Mouse (Mus musculus) limb, embryonic 12.5 days (tissue): ENCODE results near the gene Slc29a1. TPM values are rescaled to one million over a fixed set of nuclear protein-coding genes. Genes with fewer than 3 reads are reported as not detected.

Experiments
- ATAC-seq: fragments of 200-750 bp; cut with Nextera tagmentation; 2 replicates; pipeline ENCODE4 v1.8.0; 2017; ENCODE audit warnings: low read depth, moderate TSS enrichment; ENCODE audit not compliant: insufficient number of reproducible peaks, insufficient read depth, low FRiP score, low TSS enrichment
- H3K27ac ChIP-seq: fragments of 300-500 bp; sonication (generic); 2 replicates; pipeline ENCODE4 v1.5.1; 2016; ENCODE audit warnings: mild to moderate bottlenecking, moderate library complexity
- H3K27me3 ChIP-seq: fragments of 300-500 bp; sonication (generic); 2 replicates; pipeline ENCODE4 v1.6.1; 2016; ENCODE audit warnings: mild to moderate bottlenecking, moderate library complexity
- H3K36me3 ChIP-seq: fragments of 300-500 bp; sonication (generic); 2 replicates; pipeline ENCODE4 v1.6.1; 2016; ENCODE audit warnings: mild to moderate bottlenecking, moderate library complexity
- H3K4me1 ChIP-seq: fragments of 300-500 bp; sonication (generic); replicated peaks from 2 replicates; pipeline ENCODE4 v1.6.1; 2016
- H3K4me2 ChIP-seq: fragments of 300-500 bp; sonication (generic); 2 replicates; pipeline ENCODE4 v1.6.1; 2016; ENCODE audit warnings: mild to moderate bottlenecking, moderate library complexity
- H3K4me3 ChIP-seq: fragments of 300-500 bp; sonication (generic); replicated peaks from 2 replicates; pipeline ENCODE4 v1.5.1; 2016; ENCODE audit warnings: mild to moderate bottlenecking
- H3K9ac ChIP-seq: fragments of 300-500 bp; sonication (generic); replicated peaks from 2 replicates; pipeline ENCODE4 v1.6.1; 2016; ENCODE audit warnings: mild to moderate bottlenecking, moderate library complexity
- H3K9me3 ChIP-seq: fragments of 300-500 bp; sonication (generic); 2 replicates; pipeline ENCODE4 v1.6.1; 2016; ENCODE audit warnings: mild to moderate bottlenecking, moderate library complexity
- whole genome bisulfite sequencing: fragments of 180-500 bp; shearing (Covaris S2); methylation state at CpG from one replicate; pipeline ENCODE4 v1.1.7; 2016; 5-methylcytosine and 5-hydroxymethylcytosine counted together
- polyA plus RNA-seq: library from polyadenylated mRNA; unstranded; fragments of >200 nt; fragmentation: Nextera tagmentation; extraction: Ambion mirVana; gene quantifications from 2 replicates; pipeline ENCODE4 v1.2.1, GENCODE M21; 2016

Slc29a1 gene
- polyA plus RNA-seq, 1 experiment from 2014 or later: 55.4 TPM

- Histone ChIP-seq H3K9ac (peak overlapping the region; percentile 72), H3K27me3 (peaks cover 37% of the 10 kb centered on the region), H3K4me3 (peak overlapping the region; percentile 58), H3K9me3 (no peaks in the 10 kb centered on the region), H3K27ac (no peak overlapping the region), H3K4me2 (peak overlapping the region; percentile 94), H3K36me3 (0 out of 2 replicates have a peak, but pooled peaks cover 6% of the 10 kb centered on the region), H3K4me1 (peaks cover 29% of the 10 kb centered on the region)
- ATAC-seq: no peak
- WGBS: 4% methylated on average over 14 of the region's 14 CpGs
These were observed 43.3 kb downstream of the Slc29a1 start for GRCm38 (mm10) chr17:45556107-45556489.

DNA sequence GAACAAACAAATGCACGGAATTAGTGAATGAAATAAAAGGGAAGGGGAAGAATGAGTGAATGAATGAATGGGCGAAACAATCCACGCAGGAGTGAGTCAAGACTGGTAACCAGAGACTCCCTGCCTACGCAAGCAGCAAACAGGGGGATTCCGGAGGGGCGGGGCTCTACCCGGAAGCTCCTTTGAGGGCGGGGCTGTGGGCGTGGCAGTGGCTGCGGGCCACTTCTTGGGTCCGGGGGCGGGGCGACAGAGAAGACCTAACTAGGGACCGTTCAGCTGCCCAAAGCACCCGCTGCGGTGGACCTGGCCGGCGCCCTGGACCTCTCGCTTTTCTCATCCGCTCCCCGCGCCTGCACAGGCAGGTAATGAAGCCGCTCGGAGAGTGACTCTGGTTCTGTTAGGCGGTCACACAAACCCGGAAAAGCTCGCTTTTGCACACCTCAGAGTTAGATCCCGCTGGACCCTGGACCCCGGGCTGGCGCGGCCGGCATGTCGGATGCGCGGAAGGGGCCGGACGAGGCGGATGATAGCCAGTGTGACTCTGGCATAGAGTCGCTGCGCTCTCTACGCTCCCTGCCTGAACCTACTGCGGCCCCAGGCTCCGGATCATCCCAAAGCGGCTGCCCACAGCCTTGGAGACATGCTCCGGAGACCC is 43.8 kb downstream of the Slc29a1 start, which contains the start of gene Nfkbie:
Gene Nfkbie, plus strand, starts transcription at position 252 of the 655 bp plus-strand sequence.
- H3K27me3 ChIP-seq: peaks cover 39% of the 10 kb centered on the region
- peak; percentile 48 for ATAC-seq
- under 1% methylated on average over 45 of the region's 45 CpGs for WGBS
- no peaks in the 10 kb centered on the region for H3K9me3 ChIP-seq
- H3K9ac ChIP-seq: peak within 1 kb of the TSS; percentile 72
- peaks cover 29% of the 10 kb centered on the region for H3K4me1 ChIP-seq
- peak within 1 kb of the TSS; percentile 58 for H3K4me3 ChIP-seq
- H3K4me2 ChIP-seq: peak within 1 kb of the TSS; percentile 94
- H3K27ac ChIP-seq: no peak within 1 kb of the TSS
- H3K36me3 ChIP-seq: 0 out of 2 replicates have a peak, but pooled peaks cover 6% of the 10 kb centered on the region

- Histone ChIP-seq H3K36me3 (no peaks in the 10 kb centered on the region), H3K9ac (no peak overlapping the region), H3K27me3 (peaks cover 39% of the 10 kb centered on the region), H3K27ac (no peak overlapping the region), H3K4me2 (no peak overlapping the region), H3K4me3 (no peak overlapping the region), H3K4me1 (peaks cover 38% of the 10 kb centered on the region), H3K9me3 (no peaks in the 10 kb centered on the region)
- 44% methylated on average over 1 of the region's 1 CpGs for WGBS
- ATAC-seq: no peak
These were observed 45.0 kb downstream of the Slc29a1 start for GRCm38 (mm10) chr17:45554420-45554819.

DNA sequence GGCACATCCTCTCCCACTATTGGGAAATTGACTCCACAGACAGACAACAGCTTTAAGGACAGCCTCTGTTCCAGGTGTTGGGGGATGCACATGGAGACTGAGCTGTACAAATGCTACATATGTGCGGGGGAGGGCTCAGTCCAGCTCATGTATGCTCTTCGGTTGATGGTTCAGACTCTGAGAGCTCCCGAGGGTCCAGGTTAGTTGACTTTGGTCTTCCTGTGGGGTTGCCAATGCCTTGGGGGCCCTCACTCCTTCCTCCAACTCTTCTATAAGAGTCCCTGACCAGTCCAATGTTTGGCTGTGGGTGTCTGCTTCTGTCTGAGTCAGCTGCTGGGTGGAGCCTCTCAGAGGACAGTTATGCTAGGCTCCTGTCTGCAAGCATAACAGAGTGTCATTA is 46.3 kb downstream of the Slc29a1 start:
- Histone ChIP-seq H3K36me3 (no peaks in the 10 kb centered on the region), H3K4me1 (peaks cover 44% of the 10 kb centered on the region)

GRCm38 (mm10) chr17:45551816-45552451 is 47.5 kb downstream of the Slc29a1 start:
- peaks cover 33% of the 10 kb centered on the region for H3K4me1 ChIP-seq
- H3K4me2 ChIP-seq: no peak overlapping the region
- peaks cover 2% of the 10 kb centered on the region for H3K36me3 ChIP-seq
- H3K4me3 ChIP-seq: no peak overlapping the region
- H3K27ac ChIP-seq: no peak overlapping the region
- no peak for ATAC-seq
- peaks cover 47% of the 10 kb centered on the region for H3K27me3 ChIP-seq
- no peak overlapping the region for H3K9ac ChIP-seq
- WGBS: 5% methylated on average over 8 of the region's 8 CpGs
- no peaks in the 10 kb centered on the region for H3K9me3 ChIP-seq

More for the DNA sequence above, 46.3 kb downstream of the Slc29a1 start:
- Histone ChIP-seq H3K9ac (no peak overlapping the region), H3K27ac (no peak overlapping the region), H3K27me3 (peaks cover 47% of the 10 kb centered on the region), H3K4me2 (no peak overlapping the region), H3K4me3 (no peak overlapping the region), H3K9me3 (no peaks in the 10 kb centered on the region)
- WGBS: 74% methylated on average over 3 of the region's 3 CpGs
- ATAC-seq: no peak

DNA sequence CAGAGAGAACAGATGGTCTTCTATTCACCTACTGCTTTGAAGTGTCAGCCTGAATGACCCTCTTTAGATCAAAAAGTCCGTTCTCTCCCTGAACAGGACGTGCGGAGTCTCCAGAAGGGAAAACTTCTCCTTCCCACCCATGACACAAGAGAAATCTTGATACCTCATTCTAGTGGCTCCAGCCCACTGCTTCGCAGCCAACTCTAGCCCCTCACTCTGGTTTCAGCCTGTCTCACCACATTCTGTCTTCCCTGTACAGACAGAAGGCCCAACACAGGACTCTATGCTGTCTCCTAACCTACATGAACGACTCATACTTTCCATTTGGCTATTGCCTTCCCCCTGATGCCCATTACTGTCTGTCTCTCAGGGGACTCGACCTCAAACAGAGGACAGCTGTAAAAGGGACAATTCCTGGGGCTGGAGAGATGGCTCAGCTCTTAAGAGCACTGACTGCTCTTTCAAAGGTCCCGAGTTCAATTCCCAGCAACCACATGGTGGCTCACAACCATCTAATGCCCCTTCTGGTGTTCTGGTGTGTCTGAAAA is 48.1 kb downstream of the Slc29a1 start:
- Histone ChIP-seq H3K9me3 (no peaks in the 10 kb centered on the region), H3K4me2 (no peak overlapping the region), H3K36me3 (peaks cover 8% of the 10 kb centered on the region), H3K27me3 (peaks cover 47% of the 10 kb centered on the region), H3K27ac (no peak overlapping the region), H3K4me1 (peaks cover 27% of the 10 kb centered on the region), H3K9ac (no peak overlapping the region), H3K4me3 (no peak overlapping the region)
- no peak for ATAC-seq
- 34% methylated on average over 7 of the region's 7 CpGs for WGBS

DNA sequence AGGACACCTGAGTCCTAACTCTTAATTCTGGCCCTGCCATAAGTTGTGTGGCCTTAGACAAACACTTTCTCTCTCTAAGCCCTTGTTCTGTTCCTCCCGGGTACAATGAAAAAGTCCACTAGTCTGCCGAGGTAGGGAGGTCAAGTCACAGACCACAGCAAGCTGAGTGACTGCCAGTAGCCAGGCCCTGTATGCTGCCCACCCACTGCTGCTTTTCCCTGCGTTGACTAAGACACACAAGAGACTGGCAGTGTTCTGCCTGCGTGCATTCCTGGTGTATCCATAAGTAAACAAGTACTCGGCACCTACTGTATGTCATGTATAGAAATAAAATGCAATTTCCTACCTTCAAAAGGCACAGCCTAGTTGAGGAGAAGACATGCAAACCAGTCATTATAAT is 49.2 kb downstream of the Slc29a1 start:
- H3K36me3 ChIP-seq: peaks cover 15% of the 10 kb centered on the region
- ATAC-seq: no peak
- no peak overlapping the region; the same call in 1 of the 2 replicates for H3K27ac ChIP-seq
- H3K4me2 ChIP-seq: peak overlapping the region; percentile 71
- peaks cover 52% of the 10 kb centered on the region for H3K27me3 ChIP-seq
- H3K4me1 ChIP-seq: peaks cover 31% of the 10 kb centered on the region
- H3K9me3 ChIP-seq: no peaks in the 10 kb centered on the region
- no peak overlapping the region; the same call in 1 of the 2 replicates for H3K9ac ChIP-seq
- 28% methylated on average over 5 of the region's 5 CpGs for WGBS
- H3K4me3 ChIP-seq: peak overlapping the region; percentile 85

GRCm38 (mm10) chr17:45549617-45550181 is 49.7 kb downstream of the Slc29a1 start, which contains the start of gene Tmem151b:
Gene Tmem151b, minus strand, starts transcription at chr17:45549677.
- H3K4me1 ChIP-seq: peaks cover 32% of the 10 kb centered on the region
- under 1% methylated on average over 16 of the region's 29 CpGs for WGBS
- ATAC-seq: no peak
- H3K4me3 ChIP-seq: peak within 1 kb of the TSS; percentile 85
- H3K36me3 ChIP-seq: peaks cover 20% of the 10 kb centered on the region
- H3K9ac ChIP-seq: peak within 1 kb of the TSS; percentile 94
- peak within 1 kb of the TSS; percentile 90 for H3K27ac ChIP-seq
- no peaks in the 10 kb centered on the region for H3K9me3 ChIP-seq
- H3K27me3 ChIP-seq: peaks cover 57% of the 10 kb centered on the region
- peak within 1 kb of the TSS; percentile 71 for H3K4me2 ChIP-seq

GRCm38 (mm10) chr17:45548541-45549512 is 50.6 kb downstream of the Slc29a1 start:
- peak; percentile 20 for ATAC-seq
- H3K9ac ChIP-seq: peak overlapping the region; percentile 94
- peak overlapping the region; percentile 71 for H3K4me2 ChIP-seq
- peak overlapping the region; percentile 90 for H3K27ac ChIP-seq
- H3K4me1 ChIP-seq: peaks cover 40% of the 10 kb centered on the region
- peaks cover 25% of the 10 kb centered on the region for H3K36me3 ChIP-seq
- H3K4me3 ChIP-seq: peak overlapping the region; percentile 85
- H3K9me3 ChIP-seq: no peaks in the 10 kb centered on the region
- 5% methylated on average over 61 of the region's 68 CpGs for WGBS
- H3K27me3 ChIP-seq: peaks cover 59% of the 10 kb centered on the region

DNA sequence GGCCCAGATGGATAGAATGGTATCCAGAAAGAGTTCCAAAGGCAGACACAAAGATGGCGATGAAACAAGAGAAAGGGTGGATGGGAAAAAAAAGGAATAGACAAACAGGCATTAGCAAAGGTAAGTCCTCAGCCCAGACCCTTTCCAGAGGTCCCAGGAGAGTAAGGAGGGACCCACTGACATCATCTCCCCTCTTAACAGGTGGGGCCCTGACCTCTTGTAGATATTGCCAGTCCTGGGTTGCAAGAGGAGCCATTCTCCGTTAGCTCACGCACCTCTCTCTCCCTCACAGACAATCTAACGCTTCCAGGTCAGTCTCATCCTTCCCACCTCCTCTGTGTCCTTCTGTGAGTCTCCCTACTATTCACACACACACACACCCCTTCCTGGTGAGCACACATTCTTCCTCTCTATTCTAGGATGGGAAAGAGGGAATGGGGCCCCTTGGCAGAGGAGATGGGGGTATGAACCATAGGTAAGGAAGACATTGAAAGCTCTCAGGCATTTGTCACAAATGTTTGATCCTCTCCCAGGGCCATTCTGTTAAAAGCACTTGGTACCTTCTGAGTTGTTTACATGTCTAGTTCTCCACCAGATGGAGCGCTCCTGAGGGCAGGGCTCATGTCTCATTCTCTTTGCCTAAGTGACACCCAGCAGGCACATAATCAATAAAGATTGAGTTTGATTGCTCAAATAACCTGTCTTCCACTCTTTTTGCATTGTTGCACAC is 51.8 kb downstream of the Slc29a1 start:
- no peak overlapping the region for H3K4me3 ChIP-seq
- H3K4me1 ChIP-seq: peaks cover 41% of the 10 kb centered on the region
- ATAC-seq: no peak
- H3K4me2 ChIP-seq: no peak overlapping the region
- no peaks in the 10 kb centered on the region for H3K9me3 ChIP-seq
- no peak overlapping the region for H3K9ac ChIP-seq
- peaks cover 71% of the 10 kb centered on the region for H3K27me3 ChIP-seq
- peaks cover 25% of the 10 kb centered on the region for H3K36me3 ChIP-seq
- WGBS: 80% methylated on average over 5 of the region's 5 CpGs
- no peak overlapping the region for H3K27ac ChIP-seq
